Mouse (Mus musculus): ENCODE data around the gene Gclm.
A peak's percentile ranks its signal among the peaks of the same experiment; 100 is the strongest.

The Gclm gene

GRCm38 (mm10) chr3:122293223-122293953, 48.0 kb downstream of the Gclm start:
- DNase-seq (ENCODE audit: low spot score) = no peak

- DNase-seq (ENCODE audit: low spot score) = peak; percentile 68
Measured at GRCm38 (mm10) chr3:122293954-122294850, 48.8 kb downstream of the Gclm start, which contains the start of gene Bcar3. TSS of gene Bcar3 (plus strand) at chr3:122294136.

- no peak for DNase-seq (ENCODE audit: low spot score)
Measured at GRCm38 (mm10) chr3:122295511-122295910, 50.2 kb downstream of the Gclm start.

- no peak for DNase-seq (ENCODE audit: low spot score)
Measured at GRCm38 (mm10) chr3:122296979-122297378, 51.6 kb downstream of the Gclm start.

- no peak for DNase-seq (ENCODE audit: low spot score)
Measured at GRCm38 (mm10) chr3:122300983-122301919, 55.9 kb downstream of the Gclm start.

GRCm38 (mm10) chr3:122304560-122304959, 59.2 kb downstream of the Gclm start:
- DNase-seq (ENCODE audit: low spot score) = no peak

GRCm38 (mm10) chr3:122307894-122308671, 62.7 kb downstream of the Gclm start:
- no peak for DNase-seq (ENCODE audit: low spot score)

GRCm38 (mm10) chr3:122308981-122309380, 63.6 kb downstream of the Gclm start:
- DNase-seq (ENCODE audit: low spot score) = no peak

- peak; percentile 64 for DNase-seq (ENCODE audit: low spot score)
Measured at GRCm38 (mm10) chr3:122312078-122312477, 66.7 kb downstream of the Gclm start.

- no peak for DNase-seq (ENCODE audit: low spot score)
Measured at GRCm38 (mm10) chr3:122312936-122313629, 67.7 kb downstream of the Gclm start.

GRCm38 (mm10) chr3:122313936-122314335, 68.6 kb downstream of the Gclm start:
- DNase-seq (ENCODE audit: low spot score) = no peak

GRCm38 (mm10) chr3:122316621-122317020, 71.3 kb downstream of the Gclm start:
- no peak for DNase-seq (ENCODE audit: low spot score)

- DNase-seq (ENCODE audit: low spot score) = no peak
Measured at GRCm38 (mm10) chr3:122317339-122317738, 72.0 kb downstream of the Gclm start.

All from urinary bladder, postnatal 10 days (tissue).